Mouse (Mus musculus) heart, postnatal 0 days (tissue): Measurements from ENCODE around the gene Abca8a.

ENCODE experiments used
- CTCF ChIP-seq: IDR thresholded peaks from 2 replicates; pipeline ENCODE4 v1.5.1; 2016; ENCODE audit warnings: antibody characterized with exemption, control low read depth, low read depth
- EP300 ChIP-seq: IDR thresholded peaks from 2 replicates; pipeline ENCODE4 v1.6.1; 2016; ENCODE audit warnings: antibody characterized with exemption, low read depth

GRCm38 (mm10) chr11:109981872-109982271, 113.9 kb downstream of the Abca8a start:
- TF ChIP-seq CTCF (no peak), EP300 (no peak)
